Mouse (Mus musculus) forebrain, postnatal 0 days (tissue): Measurements from ENCODE around the gene Zfp207. TPM values are rescaled to one million over a fixed set of nuclear protein-coding genes. Genes with fewer than 3 reads are reported as not detected.

ENCODE experiments used
- ATAC-seq: fragments of 200-750 bp; cut with Nextera tagmentation; 2 replicates; pipeline ENCODE4 v1.8.0; 2017; ENCODE audit warnings: mild to moderate bottlenecking, moderate library complexity
- DNase-seq: peaks from one replicate; pipeline ENCODE4 v3.0.0-alpha.2; 2015
- H3K27ac ChIP-seq: fragments of 300-500 bp; sonication (generic); 2 replicates; pipeline ENCODE4 v1.5.1; 2014; ENCODE audit warnings: low read depth, mild to moderate bottlenecking, antibody characterized with exemption, low read length, moderate library complexity, mixed read lengths
- H3K27me3 ChIP-seq: fragments of 300-500 bp; sonication (generic); 2 replicates; pipeline ENCODE4 v1.6.1; 2014; ENCODE audit warnings: mild to moderate bottlenecking, low read length, mixed read lengths; ENCODE audit not compliant: insufficient read depth
- H3K36me3 ChIP-seq: fragments of 300-500 bp; sonication (generic); 2 replicates; pipeline ENCODE4 v1.6.1; 2014; ENCODE audit warnings: mild to moderate bottlenecking, moderate library complexity; ENCODE audit not compliant: insufficient read depth
- H3K4me1 ChIP-seq: fragments of 300-500 bp; sonication (generic); 2 replicates; pipeline ENCODE4 v1.6.1; 2014; ENCODE audit warnings: antibody characterized with exemption; ENCODE audit not compliant: insufficient read depth
- H3K4me2 ChIP-seq: fragments of 300-500 bp; sonication (generic); 2 replicates; pipeline ENCODE4 v1.6.1; 2014; ENCODE audit warnings: low read depth, mild to moderate bottlenecking, moderate library complexity
- H3K4me3 ChIP-seq: fragments of 300-500 bp; sonication (generic); 2 replicates; pipeline ENCODE4 v1.5.1; 2014; ENCODE audit warnings: low read depth, low read length, mixed read lengths
- H3K9ac ChIP-seq: fragments of 300-500 bp; sonication (generic); 2 replicates; pipeline ENCODE4 v1.6.1; 2014; ENCODE audit warnings: mild to moderate bottlenecking
- H3K9me3 ChIP-seq: fragments of 300-500 bp; sonication (generic); 2 replicates; pipeline ENCODE4 v1.6.1; 2016; ENCODE audit warnings: low read length
- CTCF ChIP-seq: sonication (generic); IDR thresholded peaks from 2 replicates; pipeline ENCODE4 v1.5.1; 2016; ENCODE audit warnings: antibody characterized with exemption, control low read depth, low read depth
- WGBS: fragments of 180-500 bp; shearing (Covaris S2); extraction: QIAGEN DNeasy Blood & Tissue Kit; methylation state at CpG from one replicate; pipeline ENCODE4 v1.1.7; 2014; 5-methylcytosine and 5-hydroxymethylcytosine counted together
- polyA plus RNA-seq: library from polyadenylated mRNA; unstranded; fragments of >200 nt; fragmentation: Nextera tagmentation; extraction: Ambion mirVana; gene quantifications from 2 replicates; pipeline ENCODE4 v1.2.1, GENCODE M21; 2015
- total RNA-seq: library from RNA; depleted of rRNA; stranded (reverse); fragments of >200 nt; gene quantifications from 2 replicates; pipeline ENCODE4 v1.2.3, GENCODE M21; 2014; rRNA removed

The Zfp207 gene
- total RNA-seq (250 and 264 TPM in 2 replicates), polyA plus RNA-seq (163 and 171 TPM in 2 replicates)

DNA sequence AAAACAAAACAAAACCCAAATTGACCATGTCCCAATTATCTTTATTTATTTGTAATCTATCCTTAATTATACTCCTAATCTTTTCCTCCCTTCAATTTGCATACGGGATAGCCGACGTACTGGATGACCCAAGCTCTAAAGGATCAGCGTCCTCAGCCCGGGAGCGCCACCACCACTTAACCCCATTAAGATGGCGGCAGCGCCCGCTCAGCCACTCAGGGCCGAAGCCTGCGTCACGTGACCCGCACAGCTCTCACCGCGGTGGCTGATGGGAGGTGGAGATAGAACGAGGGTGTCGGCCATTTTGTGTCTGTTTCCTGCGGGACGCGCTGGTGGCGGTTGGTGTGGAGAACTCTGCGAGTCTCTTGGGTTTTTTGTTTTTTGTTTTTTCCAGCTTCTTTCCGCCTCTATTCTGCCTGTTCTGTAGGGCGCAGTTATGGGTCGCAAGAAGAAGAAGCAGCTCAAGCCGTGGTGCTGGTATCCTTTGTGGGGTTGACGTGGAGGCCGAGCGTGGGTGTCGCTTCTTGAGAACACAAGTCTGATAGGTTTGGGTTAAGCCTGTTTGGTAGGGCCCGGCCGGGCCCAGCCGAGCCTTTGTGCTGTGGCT, at the start of gene Zfp207:
Zfp207 (plus strand) TSS at position 261 of the 607 bp plus-strand sequence.
- no peak for TF ChIP-seq CTCF
- H3K9me3 ChIP-seq: no peaks in the 10 kb centered on the region
- peak within 1 kb of the TSS; percentile 99 for H3K9ac ChIP-seq
- H3K4me2 ChIP-seq: peak within 1 kb of the TSS; percentile 67
- peaks cover 9% of the 10 kb centered on the region for H3K36me3 ChIP-seq
- WGBS: 0% methylated on average over 33 of the region's 33 CpGs
- peak within 1 kb of the TSS; percentile 100 for H3K4me3 ChIP-seq
- peak; percentile 99 for DNase-seq
- peaks cover 25% of the 10 kb centered on the region for H3K4me1 ChIP-seq
- peak within 1 kb of the TSS; percentile 98 for H3K27ac ChIP-seq
- peak; percentile 97 for ATAC-seq
- no peaks in the 10 kb centered on the region for H3K27me3 ChIP-seq

DNA sequence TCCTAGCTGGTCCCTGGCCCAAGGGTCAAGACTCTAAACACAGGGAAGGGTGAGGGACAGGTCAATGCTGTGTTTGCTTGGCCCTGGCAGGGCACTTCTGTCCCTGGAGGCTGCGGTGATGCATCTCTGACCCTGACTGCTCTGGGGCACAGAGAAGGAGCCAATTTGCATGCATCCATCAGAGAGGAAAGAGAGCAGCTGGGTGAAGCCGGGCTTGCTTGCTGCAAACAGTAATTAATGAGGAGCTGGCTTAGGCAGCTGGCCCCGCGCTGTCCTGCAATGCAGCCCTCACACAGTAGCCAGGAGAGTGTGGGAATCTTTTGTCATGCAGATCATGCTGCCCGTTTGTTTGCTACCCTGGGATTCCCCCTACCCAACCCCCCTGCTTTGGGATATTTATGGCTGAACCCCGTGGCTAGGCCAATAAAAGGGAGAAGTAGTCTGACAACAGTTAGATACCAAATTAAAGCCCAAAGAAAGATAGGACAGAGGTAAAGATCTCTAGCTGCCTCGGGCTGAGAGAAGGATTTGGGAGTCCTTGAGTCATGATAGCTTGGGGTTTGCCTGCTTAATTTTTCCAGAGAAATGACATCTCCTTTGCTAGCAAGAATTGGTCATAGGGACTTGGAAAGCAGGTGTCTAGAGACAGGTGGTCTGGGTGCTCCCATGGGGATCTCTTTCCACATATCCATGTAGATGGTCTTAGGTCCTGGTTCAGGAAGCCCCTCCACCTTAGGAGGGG, 47.3 kb upstream of the Zfp207 start:
- no peak overlapping the region for H3K4me3 ChIP-seq
- H3K36me3 ChIP-seq: no peaks in the 10 kb centered on the region
- no peaks in the 10 kb centered on the region; the same call in 1 of the 2 replicates for H3K4me1 ChIP-seq
- DNase-seq (peak; percentile 50), ATAC-seq (peak; percentile 90)
- TF ChIP-seq CTCF: no peak
- no peaks in the 10 kb centered on the region for H3K9me3 ChIP-seq
- H3K9ac ChIP-seq: no peak overlapping the region
- H3K4me2 ChIP-seq: no peak overlapping the region
- H3K27me3 ChIP-seq: no peaks in the 10 kb centered on the region
- H3K27ac ChIP-seq: no peak overlapping the region
- WGBS: 4% methylated on average over 7 of the region's 7 CpGs

DNA sequence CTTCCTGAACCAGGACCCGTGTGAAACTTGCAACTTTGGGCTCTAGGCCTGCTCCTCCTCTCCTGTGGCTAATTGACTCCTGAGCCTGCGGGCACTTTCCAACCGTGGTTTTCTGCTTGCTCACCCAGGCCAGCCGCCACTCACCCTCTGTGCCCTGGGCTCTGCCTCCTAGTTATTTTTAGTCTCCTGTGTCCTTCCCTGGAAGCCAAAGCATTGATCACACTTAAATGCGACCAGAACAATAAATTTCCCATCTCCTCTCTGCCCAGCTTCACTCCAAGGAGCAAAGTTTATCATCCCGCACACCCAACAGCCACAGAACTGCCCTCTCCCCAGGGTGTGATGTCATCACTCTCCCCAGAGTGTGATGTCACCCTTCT, 46.7 kb upstream of the Zfp207 start:
- Histone ChIP-seq H3K4me1 (no peaks in the 10 kb centered on the region; the same call in 1 of the 2 replicates), H3K36me3 (no peaks in the 10 kb centered on the region), H3K27ac (no peak overlapping the region), H3K27me3 (no peaks in the 10 kb centered on the region), H3K9ac (no peak overlapping the region), H3K4me2 (no peak overlapping the region), H3K4me3 (no peak overlapping the region), H3K9me3 (no peaks in the 10 kb centered on the region)
- WGBS: 19% methylated on average over 6 of the region's 6 CpGs
- ATAC-seq: no peak
- DNase-seq: no peak
- no peak for TF ChIP-seq CTCF

DNA sequence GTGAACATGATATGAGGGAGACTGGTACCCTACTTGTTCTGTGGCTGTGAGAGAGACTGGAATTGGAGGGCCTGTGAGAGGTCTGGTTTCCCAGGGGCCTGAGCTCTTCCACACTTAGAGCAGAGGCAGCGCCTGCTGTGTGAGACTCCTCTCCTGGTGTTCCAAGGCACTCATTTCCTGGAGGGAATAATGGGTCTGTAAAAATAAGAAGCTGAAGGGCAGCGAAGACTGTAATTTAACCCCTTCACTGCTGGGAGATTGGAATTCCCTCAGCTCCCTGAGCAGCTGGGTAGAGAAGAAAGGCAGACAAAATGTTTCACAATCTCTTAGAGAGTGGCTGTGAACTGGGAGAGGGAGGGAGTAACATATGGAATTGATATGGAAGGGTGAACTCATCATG, 40.6 kb upstream of the Zfp207 start:
- no peaks in the 10 kb centered on the region for H3K36me3 ChIP-seq
- 8% methylated on average over 2 of the region's 2 CpGs for WGBS
- no peaks in the 10 kb centered on the region for H3K27me3 ChIP-seq
- no peaks in the 10 kb centered on the region for H3K4me1 ChIP-seq
- DNase-seq: no peak
- TF ChIP-seq CTCF: no peak
- no peak overlapping the region for H3K9ac ChIP-seq
- no peak overlapping the region for H3K4me3 ChIP-seq
- no peaks in the 10 kb centered on the region for H3K9me3 ChIP-seq
- ATAC-seq: no peak
- no peak overlapping the region for H3K27ac ChIP-seq
- no peak overlapping the region for H3K4me2 ChIP-seq

DNA sequence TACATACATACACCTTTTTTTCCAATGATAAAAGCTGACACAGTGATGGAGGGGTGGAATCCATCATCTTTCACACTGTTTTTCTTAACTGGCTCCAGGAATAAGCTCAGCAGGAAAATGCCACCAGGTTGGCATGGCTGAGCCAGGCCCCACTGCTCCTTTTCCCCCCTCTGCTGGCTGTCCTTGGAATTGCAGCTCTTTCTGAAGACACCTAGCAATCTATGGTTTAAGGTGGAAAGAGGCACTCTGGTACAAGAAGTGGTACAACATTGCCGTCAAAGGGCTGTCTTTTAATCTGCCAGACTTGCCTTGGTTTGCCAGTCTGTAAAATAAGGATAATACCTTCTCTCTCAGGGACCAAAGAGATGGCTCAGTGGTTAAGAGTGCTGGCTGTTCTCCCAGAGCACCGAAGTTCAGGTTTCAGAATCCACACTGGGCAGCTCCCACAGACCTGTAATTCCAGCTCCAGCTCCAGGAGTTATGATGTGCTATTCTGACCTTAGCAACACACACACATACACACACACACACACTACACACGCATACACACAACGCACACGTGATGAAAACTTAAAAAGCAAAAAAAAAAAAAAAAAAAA, 31.1 kb upstream of the Zfp207 start:
- no peak overlapping the region for H3K9ac ChIP-seq
- H3K27ac ChIP-seq: no peak overlapping the region
- DNase-seq (peak; percentile 93), ATAC-seq (peak; percentile 62)
- no peak overlapping the region for H3K4me2 ChIP-seq
- peak; percentile 95 for TF ChIP-seq CTCF
- WGBS: 74% methylated on average over 5 of the region's 5 CpGs
- H3K27me3 ChIP-seq: no peaks in the 10 kb centered on the region
- no peaks in the 10 kb centered on the region for H3K9me3 ChIP-seq
- no peaks in the 10 kb centered on the region for H3K36me3 ChIP-seq
- no peak overlapping the region for H3K4me3 ChIP-seq
- no peaks in the 10 kb centered on the region for H3K4me1 ChIP-seq

DNA sequence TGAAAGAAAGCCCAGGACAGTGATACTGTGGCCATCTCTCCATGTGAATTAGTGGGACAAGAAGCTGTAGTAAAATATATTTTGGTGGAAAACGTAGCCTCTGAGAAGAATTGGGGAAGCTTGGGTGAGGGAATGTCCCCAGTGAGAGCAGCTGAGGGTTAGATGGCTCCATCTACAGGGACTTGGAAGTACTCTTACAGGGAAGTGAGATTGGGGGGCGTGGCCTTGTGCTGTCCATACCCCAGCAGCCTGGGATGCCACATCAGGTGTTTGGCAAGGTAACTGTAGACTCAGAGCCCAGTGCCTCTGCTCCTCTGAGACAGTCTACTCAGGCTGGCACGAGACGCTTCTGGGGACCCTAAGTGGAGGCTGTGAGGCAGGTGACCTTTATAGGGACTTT, 28.2 kb upstream of the Zfp207 start:
- H3K4me2 ChIP-seq: no peak overlapping the region
- ATAC-seq: no peak
- peak; percentile 38; the same call in 1 of the 2 replicates for TF ChIP-seq CTCF
- H3K36me3 ChIP-seq: no peaks in the 10 kb centered on the region; the same call in 1 of the 2 replicates
- DNase-seq: no peak
- no peaks in the 10 kb centered on the region for H3K27me3 ChIP-seq
- no peaks in the 10 kb centered on the region for H3K9me3 ChIP-seq
- no peaks in the 10 kb centered on the region for H3K4me1 ChIP-seq
- H3K9ac ChIP-seq: no peak overlapping the region
- WGBS: 39% methylated on average over 4 of the region's 4 CpGs
- no peak overlapping the region for H3K4me3 ChIP-seq
- no peak overlapping the region for H3K27ac ChIP-seq

DNA sequence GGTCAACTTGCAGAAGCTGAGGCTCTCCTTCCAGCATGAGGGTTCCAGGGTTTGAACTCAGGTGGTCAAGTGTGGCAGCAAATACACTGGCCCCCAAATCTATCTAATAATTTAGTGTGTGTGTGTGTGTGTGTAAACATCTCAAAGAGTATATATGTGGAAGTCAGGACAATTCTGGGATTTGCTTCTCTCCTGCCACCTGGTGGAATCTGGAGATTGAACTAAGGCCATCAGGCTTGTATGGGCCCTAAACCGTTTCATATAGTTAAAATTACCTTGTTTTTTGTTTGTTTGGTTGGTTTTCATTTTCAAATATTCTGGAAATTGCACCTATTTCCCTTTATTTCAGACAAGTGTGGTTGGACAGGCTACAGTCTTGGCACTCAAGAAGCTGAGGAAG, 14.1 kb upstream of the Zfp207 start:
- H3K4me1 ChIP-seq: no peaks in the 10 kb centered on the region
- no peak for DNase-seq
- WGBS: 90% methylated on average over 1 of the region's 1 CpGs

More for the DNA sequence above, 14.1 kb upstream of the Zfp207 start:
- Histone ChIP-seq H3K9me3 (no peaks in the 10 kb centered on the region), H3K36me3 (peaks cover 46% of the 10 kb centered on the region), H3K27ac (no peak overlapping the region), H3K4me3 (no peak overlapping the region), H3K4me2 (no peak overlapping the region), H3K27me3 (no peaks in the 10 kb centered on the region), H3K9ac (no peak overlapping the region)
- no peak for ATAC-seq
- peak; percentile 50 for TF ChIP-seq CTCF
